Mouse (Mus musculus) right cerebral cortex, postnatal 36 days (tissue): ENCODE measurements around the gene Spsb4.

ENCODE experiments used
- DNase-seq, 2 experiments: peaks; one replicate each; pipeline ENCODE4 v3.0.0; 2022; ENCODE audit warnings: low spot score in 2 of 2, mixed read lengths in 1 of 2

The Spsb4 gene

DNA sequence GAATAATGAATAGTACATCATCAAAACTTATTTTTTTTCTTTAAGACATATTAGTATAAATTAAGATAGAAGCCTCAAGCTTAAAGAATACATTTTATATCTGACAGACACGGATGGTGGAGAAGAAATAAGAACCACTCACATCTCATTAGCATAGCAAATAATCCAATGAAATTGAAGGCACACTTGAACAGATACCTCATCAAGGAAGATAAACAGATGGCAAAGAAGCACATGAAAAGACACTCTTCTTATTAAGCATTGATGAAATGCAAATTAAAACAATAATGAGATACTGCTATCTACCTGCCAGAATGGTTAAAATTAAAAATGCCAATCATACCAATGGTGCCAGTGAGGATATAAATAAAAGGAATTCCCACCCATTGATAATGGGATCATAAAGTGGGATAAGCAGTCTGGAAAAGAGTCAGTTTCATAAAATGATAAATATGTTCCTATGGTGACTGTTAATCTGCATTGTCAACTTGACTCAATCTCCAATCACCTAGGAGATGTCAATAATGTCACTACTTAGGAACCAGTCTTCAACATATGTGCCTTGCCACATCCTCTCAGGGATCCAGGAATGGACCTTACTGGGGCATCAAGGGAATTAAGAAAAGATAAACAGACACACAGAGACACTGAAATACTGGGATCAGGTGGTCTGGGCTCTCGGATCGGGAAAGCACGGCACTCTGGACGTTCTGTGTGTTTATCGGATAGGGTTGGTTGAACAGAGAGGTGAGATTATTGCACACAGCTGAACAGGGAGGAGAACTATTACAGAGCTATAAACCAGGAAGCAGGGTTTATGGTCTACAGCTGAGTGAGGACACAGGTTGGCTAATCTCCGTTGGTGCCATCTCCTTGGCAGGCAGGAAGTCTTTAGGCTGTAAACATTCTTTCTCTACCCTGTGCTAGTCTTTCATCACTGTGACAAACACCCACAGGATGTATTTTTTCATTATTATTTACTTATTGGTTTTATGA is 114.0 kb downstream of the Spsb4 start:
- DNase-seq = no peak

DNA sequence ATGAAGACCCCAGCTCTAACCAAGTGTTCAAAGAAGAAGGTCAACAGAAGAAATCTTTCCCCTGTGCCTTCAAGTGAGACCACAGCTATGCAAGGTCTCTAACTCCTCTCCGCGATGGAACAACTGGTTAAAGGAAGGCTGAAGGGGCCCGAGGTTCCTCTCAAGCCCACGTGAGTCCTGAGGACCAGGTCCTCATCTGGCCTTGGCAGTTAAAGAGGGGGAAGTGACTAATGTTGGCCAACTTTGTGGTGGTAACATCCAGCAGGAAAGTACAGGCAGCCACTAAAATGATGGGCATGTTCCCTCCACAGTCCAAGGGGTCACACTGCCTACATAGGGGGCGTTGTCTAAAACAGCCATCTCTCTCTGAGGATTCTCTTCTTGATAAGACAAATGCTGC is 118.9 kb downstream of the Spsb4 start:
- DNase-seq = no peak

DNA sequence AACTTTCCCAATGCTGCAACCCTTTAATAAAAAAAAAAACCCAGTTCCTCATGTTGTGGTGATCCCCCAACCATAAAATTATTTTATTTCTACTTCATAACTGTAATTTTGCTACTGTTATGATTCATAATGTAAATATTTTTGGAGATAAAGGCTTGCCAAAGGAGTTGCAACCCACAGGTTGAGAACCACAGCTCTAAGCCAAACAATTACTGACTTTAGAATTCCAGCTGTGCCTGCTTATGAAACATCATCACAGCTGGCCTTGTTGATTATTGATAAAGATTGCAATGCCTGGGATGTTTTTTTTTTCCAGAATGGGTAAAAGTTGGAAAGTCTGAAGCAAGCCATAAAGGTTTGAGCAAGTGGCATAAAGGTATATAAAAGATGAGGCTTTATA is 119.6 kb downstream of the Spsb4 start:
- DNase-seq = no peak

DNA sequence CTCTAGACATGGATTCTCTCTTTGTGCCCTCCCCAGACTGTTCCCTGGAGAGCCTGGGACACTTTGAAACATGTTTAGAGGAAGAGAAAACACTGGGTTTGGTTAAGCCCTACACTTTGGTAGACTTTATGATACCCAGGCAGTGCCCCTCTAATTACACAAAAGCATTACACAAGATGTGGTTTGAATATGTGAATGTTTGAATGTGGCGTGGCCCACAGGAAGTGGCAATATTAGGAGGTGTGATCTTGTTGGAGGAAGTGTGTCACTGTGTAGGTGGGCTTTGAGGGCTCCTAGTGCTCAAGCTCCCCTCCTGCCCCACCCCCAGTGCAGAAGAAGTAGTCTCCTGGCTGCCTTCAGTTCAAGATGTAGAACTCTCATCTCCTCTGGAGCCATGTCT is 122.0 kb downstream of the Spsb4 start:
- no peak for DNase-seq

DNA sequence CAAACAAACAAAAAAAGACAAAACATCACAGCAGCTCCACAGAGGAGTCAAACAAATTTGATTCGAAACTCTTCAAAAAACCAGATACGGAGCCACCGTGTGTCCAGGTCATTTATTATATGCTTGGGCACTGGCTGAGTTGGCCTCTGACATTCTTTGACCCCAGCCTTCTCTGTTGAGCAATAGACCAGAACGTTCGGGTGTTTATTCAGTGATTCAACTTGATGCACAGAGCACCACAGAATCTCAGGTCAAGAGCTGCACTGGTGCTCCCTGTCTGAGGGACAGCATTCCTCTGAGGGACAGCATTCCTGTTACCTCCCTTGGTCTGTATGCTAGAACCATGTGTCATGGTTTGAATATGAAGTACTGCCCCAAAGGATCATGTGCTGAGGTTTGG is 125.1 kb downstream of the Spsb4 start:
- DNase-seq = no peak
